Mouse (Mus musculus) forebrain, embryonic 10.5 days (tissue): Measurements from ENCODE around the gene Banf2. TPM values are rescaled to one million over a fixed set of nuclear protein-coding genes. Genes with fewer than 3 reads are reported as not detected.

Experiments
- DNase-seq: peaks from one replicate; pipeline ENCODE4 v3.0.0-alpha.2; 2017; ENCODE audit warnings: low spot score; ENCODE audit errors: extremely low spot score
- H3K27ac ChIP-seq: fragments of 300-500 bp; sonication (generic); 2 replicates; pipeline ENCODE4 v1.5.1; 2016; ENCODE audit warnings: mild to moderate bottlenecking
- H3K27me3 ChIP-seq: fragments of 300-500 bp; sonication (generic); 2 replicates; pipeline ENCODE4 v1.6.1; 2016; ENCODE audit warnings: mild to moderate bottlenecking; ENCODE audit not compliant: poor library complexity, severe bottlenecking
- H3K36me3 ChIP-seq: fragments of 300-500 bp; sonication (generic); replicated peaks from 2 replicates; pipeline ENCODE4 v1.6.1; 2016; ENCODE audit warnings: mild to moderate bottlenecking, moderate library complexity
- H3K4me1 ChIP-seq: fragments of 300-500 bp; sonication (generic); 2 replicates; pipeline ENCODE4 v1.6.1; 2016
- H3K4me3 ChIP-seq: fragments of 300-500 bp; sonication (generic); 2 replicates; pipeline ENCODE4 v1.5.1; 2016; ENCODE audit warnings: mild to moderate bottlenecking, moderate library complexity
- H3K9me3 ChIP-seq: fragments of 300-500 bp; sonication (generic); 2 replicates; pipeline ENCODE4 v1.6.1; 2016; ENCODE audit warnings: mild to moderate bottlenecking, moderate library complexity
- WGBS: fragments of 180-500 bp; shearing (Covaris S2); methylation state at CpG from one replicate; pipeline ENCODE4 v1.1.7; 2016; 5-methylcytosine and 5-hydroxymethylcytosine counted together
- polyA plus RNA-seq: library from polyadenylated mRNA; unstranded; fragments of >200 nt; fragmentation: Nextera tagmentation; extraction: Ambion mirVana; gene quantifications from 2 replicates; pipeline ENCODE4 v1.2.1, GENCODE M21; 2016

The Banf2 gene
- polyA plus RNA-seq, 1 experiment from 2014 or later = not detected

DNA sequence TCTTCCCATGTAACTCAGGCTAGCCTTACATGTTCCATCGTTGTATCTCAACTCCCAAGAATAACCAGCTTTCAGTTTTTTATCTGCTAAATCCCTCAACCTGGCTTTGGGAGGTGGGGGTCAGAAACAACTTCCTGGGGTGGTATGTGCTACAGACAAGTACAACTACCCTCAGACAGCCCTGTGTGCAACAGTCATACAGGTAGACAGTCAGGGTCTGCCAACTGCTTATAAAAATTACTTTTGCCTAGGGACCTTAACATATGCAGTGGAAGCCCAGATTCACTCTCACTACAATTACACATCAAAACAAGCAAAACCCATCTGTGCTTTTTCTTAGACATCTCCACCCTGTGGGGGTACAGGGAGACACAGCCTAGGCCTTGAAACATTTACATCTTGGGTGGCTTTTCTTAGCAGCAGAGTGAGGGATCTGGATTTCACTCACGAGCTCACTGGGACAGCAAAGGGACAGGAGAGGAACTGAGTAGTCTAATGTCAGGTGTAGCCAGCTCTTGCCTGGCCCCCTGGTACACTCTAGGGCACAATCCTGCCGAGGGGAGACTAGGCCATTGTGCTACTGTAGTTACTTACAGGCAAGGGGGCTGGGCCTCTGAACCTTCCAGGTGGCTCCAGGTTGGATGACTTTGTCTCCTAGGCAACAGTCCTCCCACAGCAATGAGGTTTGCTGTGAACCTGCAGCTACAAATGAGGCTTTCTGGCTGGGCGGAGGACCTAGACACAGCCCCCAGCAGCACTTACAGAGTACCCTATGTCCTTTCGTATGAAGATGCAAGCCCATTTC lies 13.1 kb downstream of the Banf2 start:
- 69% methylated on average over 5 of the region's 5 CpGs for WGBS
- peaks cover 11% of the 10 kb centered on the region; the same call in 1 of the 2 replicates for H3K9me3 ChIP-seq
- peaks cover 7% of the 10 kb centered on the region for H3K4me1 ChIP-seq
- H3K27me3 ChIP-seq = no peaks in the 10 kb centered on the region
- no peak for DNase-seq
- no peaks in the 10 kb centered on the region for H3K36me3 ChIP-seq
- no peak overlapping the region for H3K4me3 ChIP-seq
- peak overlapping the region; percentile 48; the same call in 1 of the 2 replicates for H3K27ac ChIP-seq

GRCm38 (mm10) chr2:144046916-144047315 lies 14.1 kb downstream of the Banf2 start:
- 77% methylated on average over 11 of the region's 11 CpGs for WGBS
- H3K27me3 ChIP-seq = no peaks in the 10 kb centered on the region
- no peak for DNase-seq

DNA sequence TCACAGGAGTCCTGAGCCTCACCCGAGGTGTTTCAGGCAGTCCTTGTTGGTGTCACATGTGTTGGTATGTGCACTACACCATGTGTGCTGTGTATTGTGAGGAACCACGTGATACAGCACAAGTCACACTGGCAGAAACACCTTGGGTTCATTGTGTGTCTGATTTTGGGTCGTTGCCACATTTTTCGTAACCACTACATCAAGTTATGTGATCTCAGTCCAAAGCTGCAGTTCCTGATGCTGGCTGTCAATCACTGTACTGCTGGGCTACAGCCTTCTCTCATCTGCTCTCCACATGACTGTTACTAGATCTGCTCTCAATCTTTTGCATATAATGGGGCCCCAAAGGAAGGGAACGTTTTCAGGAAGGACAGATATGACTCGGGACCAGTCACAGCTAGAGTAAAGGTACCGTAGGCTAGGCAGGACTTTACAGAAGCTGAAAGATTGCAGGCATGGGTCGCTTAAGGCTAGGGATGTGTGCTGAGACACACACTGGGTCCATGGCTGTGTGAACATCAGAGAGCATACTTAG lies 17.4 kb downstream of the Banf2 start:
- WGBS = 90% methylated on average over 8 of the region's 8 CpGs
- no peaks in the 10 kb centered on the region for H3K9me3 ChIP-seq

More at GRCm38 (mm10) chr2:144046916-144047315, 14.1 kb downstream of the Banf2 start:
- no peak overlapping the region for H3K4me3 ChIP-seq
- H3K27ac ChIP-seq = peak overlapping the region; percentile 48; the same call in 1 of the 2 replicates
- no peaks in the 10 kb centered on the region for H3K36me3 ChIP-seq
- H3K4me1 ChIP-seq = peaks cover 7% of the 10 kb centered on the region
- peaks cover 11% of the 10 kb centered on the region; the same call in 1 of the 2 replicates for H3K9me3 ChIP-seq

DNA sequence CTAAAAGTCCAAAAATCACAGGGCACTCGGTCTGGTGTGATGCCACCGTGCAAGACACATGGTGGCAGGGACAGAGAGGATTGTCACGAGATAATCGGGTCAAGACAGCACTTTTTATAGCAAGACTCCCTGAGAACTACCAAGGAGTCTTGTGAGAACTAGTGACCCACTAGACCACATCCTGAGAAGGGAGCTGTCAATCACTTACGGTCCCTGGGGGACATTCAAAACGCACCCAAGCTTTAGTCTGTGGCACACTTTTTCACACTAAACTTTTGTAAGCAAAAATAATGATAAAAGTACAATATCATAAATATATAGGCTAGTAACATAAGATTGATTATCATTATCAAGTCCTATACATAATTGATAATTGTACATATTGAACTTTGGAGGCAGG lies 18.0 kb downstream of the Banf2 start:
- H3K27ac ChIP-seq = no peak overlapping the region
- H3K27me3 ChIP-seq = no peaks in the 10 kb centered on the region
- peaks cover 7% of the 10 kb centered on the region for H3K4me1 ChIP-seq
- no peak overlapping the region for H3K4me3 ChIP-seq
- DNase-seq = no peak
- H3K36me3 ChIP-seq = no peaks in the 10 kb centered on the region
- 91% methylated on average over 6 of the region's 6 CpGs for WGBS
- H3K9me3 ChIP-seq = no peaks in the 10 kb centered on the region

More for the DNA sequence above, 17.4 kb downstream of the Banf2 start:
- Histone ChIP-seq H3K4me3 (no peak overlapping the region), H3K36me3 (no peaks in the 10 kb centered on the region), H3K27me3 (no peaks in the 10 kb centered on the region), H3K27ac (no peak overlapping the region), H3K4me1 (peaks cover 7% of the 10 kb centered on the region)
- no peak for DNase-seq

DNA sequence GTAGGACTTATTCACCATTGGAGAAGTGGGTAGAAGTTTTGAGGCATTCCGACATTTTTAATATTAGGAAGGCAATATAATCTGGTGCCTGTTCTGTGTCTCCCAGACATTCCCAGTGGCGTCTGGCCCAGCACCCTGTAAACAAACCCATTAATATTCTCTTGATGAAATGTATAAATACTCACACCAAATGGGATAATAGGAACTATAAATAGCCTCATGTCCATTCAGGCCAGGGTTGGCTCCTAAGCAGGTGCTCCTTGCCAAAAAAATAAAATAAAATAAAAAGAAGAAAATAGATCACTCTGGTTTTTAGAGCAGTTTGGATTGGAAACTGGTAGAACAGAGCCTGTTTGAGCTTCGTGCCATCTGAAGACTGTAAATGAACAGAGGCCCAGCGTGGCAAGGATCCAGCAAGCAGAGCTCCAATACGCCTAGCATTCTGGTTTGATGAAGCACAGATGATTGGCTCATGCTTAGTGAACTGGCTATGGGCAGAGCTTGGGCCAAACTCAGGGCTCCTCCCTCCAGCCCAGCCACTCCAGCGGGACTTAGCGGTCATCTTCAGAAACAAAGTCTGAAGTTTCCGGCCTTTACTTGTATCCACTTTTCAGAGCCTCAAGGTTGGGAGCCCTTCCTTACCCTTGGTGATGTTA lies 19.7 kb downstream of the Banf2 start:
- no peak for DNase-seq
- WGBS = 89% methylated on average over 8 of the region's 8 CpGs
- no peak overlapping the region for H3K4me3 ChIP-seq

DNA sequence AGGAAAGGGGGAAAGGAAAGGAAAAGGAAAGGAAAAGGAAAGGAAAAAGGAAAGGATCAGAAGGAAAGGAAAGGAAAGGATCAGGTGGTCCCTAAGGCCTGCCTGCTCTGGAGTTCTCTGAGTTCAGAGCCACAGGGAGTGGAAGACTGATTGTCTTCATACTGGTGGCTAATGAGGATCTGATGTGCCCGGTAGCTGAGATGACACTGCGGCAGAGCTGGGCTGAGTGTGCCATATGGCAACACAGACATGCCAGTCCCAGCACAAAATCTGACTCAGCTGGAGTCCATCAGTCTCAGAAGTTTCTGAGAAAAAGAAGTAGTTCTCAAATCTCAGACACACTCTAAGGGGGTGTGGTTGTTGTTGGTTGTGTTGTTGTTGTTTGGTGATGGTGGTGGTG lies 24.9 kb downstream of the Banf2 start:
- DNase-seq = no peak
- no peaks in the 10 kb centered on the region for H3K4me1 ChIP-seq
- WGBS = 85% methylated on average over 2 of the region's 2 CpGs
- H3K36me3 ChIP-seq = no peaks in the 10 kb centered on the region
- no peak overlapping the region for H3K4me3 ChIP-seq
- H3K9me3 ChIP-seq = no peaks in the 10 kb centered on the region
- H3K27me3 ChIP-seq = no peaks in the 10 kb centered on the region
- H3K27ac ChIP-seq = no peak overlapping the region

More for the DNA sequence above, 19.7 kb downstream of the Banf2 start:
- Histone ChIP-seq H3K36me3 (no peaks in the 10 kb centered on the region), H3K27ac (no peak overlapping the region), H3K9me3 (no peaks in the 10 kb centered on the region), H3K27me3 (no peaks in the 10 kb centered on the region), H3K4me1 (no peaks in the 10 kb centered on the region)

DNA sequence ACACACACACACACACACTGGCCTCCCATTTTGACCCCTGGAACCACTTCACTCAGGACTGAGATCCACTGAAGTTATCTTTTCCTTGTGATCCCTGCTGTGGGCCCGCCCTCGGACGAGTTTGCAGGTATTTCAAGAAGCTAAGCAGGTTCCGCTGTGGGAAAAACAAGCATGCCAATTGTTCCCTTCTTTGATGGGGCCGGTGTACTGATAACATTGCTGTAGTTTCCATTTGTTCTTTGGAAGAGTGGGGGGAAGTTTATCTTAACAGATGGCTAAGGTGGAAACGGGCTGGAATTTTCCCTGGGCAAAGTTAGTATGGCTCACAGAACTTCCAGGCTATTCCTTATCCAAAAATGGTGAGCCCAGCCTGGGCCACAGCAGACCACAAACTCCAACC lies 28.8 kb downstream of the Banf2 start:
- no peaks in the 10 kb centered on the region for H3K27me3 ChIP-seq
- 87% methylated on average over 6 of the region's 6 CpGs for WGBS
- no peak for DNase-seq
- no peaks in the 10 kb centered on the region for H3K9me3 ChIP-seq
- no peaks in the 10 kb centered on the region for H3K36me3 ChIP-seq
- H3K4me1 ChIP-seq = no peaks in the 10 kb centered on the region
- H3K27ac ChIP-seq = no peak overlapping the region
- H3K4me3 ChIP-seq = no peak overlapping the region

DNA sequence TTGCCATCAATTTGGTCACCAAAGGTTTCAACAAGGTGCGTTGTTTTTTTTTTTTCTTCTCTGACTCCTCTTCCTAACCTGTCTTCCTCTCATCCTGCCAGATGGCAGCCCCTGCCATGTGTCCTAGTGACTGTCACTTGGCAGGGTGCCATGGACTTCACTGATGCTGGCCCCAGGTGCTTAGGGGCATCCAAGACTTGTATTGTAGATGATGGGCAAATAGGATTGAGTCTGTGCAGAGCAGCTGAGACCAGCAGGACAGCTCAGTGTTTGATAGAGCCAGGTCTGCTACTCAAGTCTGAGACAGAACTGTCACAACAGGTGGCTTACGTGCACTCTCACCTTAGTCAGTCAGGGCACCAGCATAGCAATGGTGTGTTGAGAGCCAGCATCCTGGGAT lies 32.6 kb downstream of the Banf2 start:
- Histone ChIP-seq H3K4me1 (no peaks in the 10 kb centered on the region), H3K9me3 (no peaks in the 10 kb centered on the region), H3K27ac (no peak overlapping the region), H3K36me3 (no peaks in the 10 kb centered on the region), H3K27me3 (no peaks in the 10 kb centered on the region), H3K4me3 (no peak overlapping the region)
- no peak for DNase-seq
- WGBS = 98% methylated on average over 2 of the region's 2 CpGs

DNA sequence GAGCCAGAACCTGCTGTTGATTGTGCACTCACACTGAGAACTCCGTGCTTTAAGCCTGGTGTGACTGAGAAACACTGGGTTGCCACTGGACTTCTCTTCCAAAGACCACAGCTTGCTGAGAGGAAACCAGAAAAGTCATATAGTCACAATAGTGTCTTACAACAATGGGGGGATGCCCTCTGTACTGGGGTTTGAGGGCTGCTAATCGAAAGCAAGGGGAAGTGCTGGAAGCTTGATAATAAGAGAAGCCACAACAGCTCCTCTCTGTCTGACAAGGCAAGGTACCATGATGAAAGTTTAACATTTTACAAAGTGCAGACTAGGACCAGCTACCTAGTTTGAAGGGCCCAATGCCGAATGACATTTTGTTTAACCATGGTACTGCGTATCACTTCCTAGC lies 36.8 kb downstream of the Banf2 start:
- Histone ChIP-seq H3K4me3 (no peak overlapping the region), H3K36me3 (no peaks in the 10 kb centered on the region), H3K27ac (no peak overlapping the region), H3K9me3 (no peaks in the 10 kb centered on the region), H3K4me1 (peaks cover 10% of the 10 kb centered on the region), H3K27me3 (no peaks in the 10 kb centered on the region)
- 91% methylated on average over 4 of the region's 4 CpGs for WGBS
- DNase-seq = no peak

DNA sequence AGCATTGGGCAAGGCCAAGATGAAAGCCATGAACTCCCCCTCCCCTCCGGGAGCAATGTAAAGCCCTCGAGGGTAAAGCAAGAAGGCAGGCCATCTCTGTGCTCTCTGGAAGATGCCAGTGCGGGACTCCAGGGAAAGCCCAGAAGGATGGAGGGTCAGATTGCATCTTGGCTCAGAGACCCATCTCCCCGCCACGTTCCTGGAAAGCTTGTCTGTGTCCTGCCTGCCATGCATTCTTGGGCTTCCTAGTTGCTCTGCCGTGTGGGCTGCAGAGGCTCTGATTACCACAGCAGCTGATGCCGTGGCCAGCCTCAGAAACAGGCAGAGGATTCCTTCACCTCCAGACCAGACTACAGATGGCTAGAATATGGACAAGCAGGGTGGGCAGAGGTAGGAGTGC lies 37.6 kb downstream of the Banf2 start:
- no peaks in the 10 kb centered on the region for H3K36me3 ChIP-seq
- 69% methylated on average over 7 of the region's 7 CpGs for WGBS

GRCm38 (mm10) chr2:144072642-144073041 lies 39.8 kb downstream of the Banf2 start:
- Histone ChIP-seq H3K4me3 (no peak overlapping the region), H3K36me3 (no peaks in the 10 kb centered on the region), H3K4me1 (peaks cover 10% of the 10 kb centered on the region), H3K27me3 (no peaks in the 10 kb centered on the region), H3K27ac (no peak overlapping the region), H3K9me3 (no peaks in the 10 kb centered on the region)
- WGBS = 44% methylated on average over 7 of the region's 7 CpGs
- DNase-seq = no peak

More for the DNA sequence above, 37.6 kb downstream of the Banf2 start:
- no peak overlapping the region for H3K4me3 ChIP-seq
- no peak for DNase-seq
- H3K4me1 ChIP-seq = peaks cover 10% of the 10 kb centered on the region
- no peaks in the 10 kb centered on the region for H3K27me3 ChIP-seq
- H3K27ac ChIP-seq = no peak overlapping the region
- no peaks in the 10 kb centered on the region for H3K9me3 ChIP-seq

DNA sequence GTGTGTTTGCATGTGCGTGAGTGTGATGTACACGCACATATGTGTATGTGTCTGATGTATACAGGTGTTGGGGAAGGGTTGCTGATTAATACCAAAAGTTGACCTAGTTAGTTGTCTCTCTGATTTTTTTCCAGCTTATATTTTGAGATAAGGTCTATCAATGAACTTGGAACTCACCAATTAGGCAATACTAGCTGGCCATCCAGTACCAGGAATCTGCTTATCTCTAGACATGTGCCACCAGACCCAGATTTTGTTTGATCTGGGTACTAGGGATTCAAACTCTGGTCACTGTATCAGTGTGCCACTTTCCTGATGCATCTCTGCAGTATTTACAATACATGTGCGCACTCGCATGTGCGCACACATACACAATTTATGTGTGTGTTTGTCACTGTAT lies 41.2 kb downstream of the Banf2 start:
- Histone ChIP-seq H3K9me3 (no peaks in the 10 kb centered on the region), H3K4me1 (peaks cover 14% of the 10 kb centered on the region), H3K27ac (no peak overlapping the region), H3K36me3 (no peaks in the 10 kb centered on the region), H3K4me3 (no peak overlapping the region), H3K27me3 (no peaks in the 10 kb centered on the region)
- WGBS = 98% methylated on average over 5 of the region's 5 CpGs
- DNase-seq = no peak

GRCm38 (mm10) chr2:144076625-144077024 lies 43.8 kb downstream of the Banf2 start:
- Histone ChIP-seq H3K27ac (no peak overlapping the region), H3K4me1 (peaks cover 14% of the 10 kb centered on the region), H3K4me3 (no peak overlapping the region), H3K27me3 (no peaks in the 10 kb centered on the region), H3K36me3 (no peaks in the 10 kb centered on the region), H3K9me3 (no peaks in the 10 kb centered on the region)
- DNase-seq = no peak
- 87% methylated on average over 2 of the region's 2 CpGs for WGBS
